Mouse (Mus musculus): ENCODE measurements around the gene Gm15114. TPM values are rescaled to one million over a fixed set of nuclear protein-coding genes. Genes with fewer than 3 reads are reported as not detected.
"Not testable (repeated sequence)": the region's sequence is repeated elsewhere in the genome, so short reads cannot be mapped to it uniquely, and the experiment has no call there.

Gene Gm15114
- not detected in 2 replicates for polyA plus RNA-seq (2015; fragmentation: Nextera tagmentation; extraction: Ambion mirVana)

DNA sequence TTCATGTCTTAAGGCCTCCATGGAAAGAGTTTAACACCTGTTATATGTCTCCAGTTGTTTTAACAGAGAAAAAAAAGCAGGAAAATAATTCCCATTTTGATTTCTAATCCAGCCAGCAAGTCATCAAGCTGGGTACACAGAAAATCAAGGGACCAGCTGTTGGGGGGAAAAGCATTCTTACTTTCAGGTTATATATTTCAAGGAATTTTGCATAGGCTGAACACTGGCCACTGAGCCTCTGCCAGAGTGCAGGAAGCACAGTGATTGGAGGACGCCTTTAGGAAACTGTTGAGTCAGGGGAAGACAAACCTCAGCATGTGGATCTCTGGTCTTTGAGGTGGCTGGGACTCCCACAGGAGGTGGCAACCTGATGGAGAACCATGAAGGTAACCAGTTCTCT lies at the start of gene Gm15114:
Gene Gm15114 (plus strand): TSS at position 301 of the 400 bp plus-strand sequence.
- not testable (repeated sequence) for H3K4me2 ChIP-seq (ENCODE audit: low read length); H3K27me3 ChIP-seq (replicated peaks; ENCODE audit: control insufficient read depth, insufficient read depth, low read length); ATAC-seq; H3K9me3 ChIP-seq (ENCODE audit: control insufficient read depth, low read length); H3K27ac ChIP-seq (ENCODE audit: low read length); H3K36me3 ChIP-seq (ENCODE audit: control insufficient read depth, insufficient read depth); H3K9ac ChIP-seq (replicated peaks; ENCODE audit: low read depth, low read length); H3K4me3 ChIP-seq (replicated peaks; ENCODE audit: low read length); H3K4me1 ChIP-seq (replicated peaks; ENCODE audit: control insufficient read depth, insufficient read depth, low read length)
- WGBS = no CpG with 5 or more reads among the region's 1 CpGs

Other genes starting within 250 kb of the Gm15114 start
- not detected in 2 replicates for gene Gm8334, start 126.2 kb downstream of the Gm15114 start, polyA plus RNA-seq (2015; fragmentation: Nextera tagmentation; extraction: Ambion mirVana)
- not detected in 2 replicates for gene Gm15127, start 174.6 kb downstream of the Gm15114 start, polyA plus RNA-seq (2015; fragmentation: Nextera tagmentation; extraction: Ambion mirVana)

All from forebrain, embryonic 16.5 days (tissue).